Mouse (Mus musculus): ENCODE data around the gene Eif4enif1.
"Not testable (repeated sequence)": the region's sequence is repeated elsewhere in the genome, so short reads cannot be mapped to it uniquely, and the experiment has no call there.

GRCm38 (mm10) chr11:3163661-3164060, 38.5 kb upstream of the Eif4enif1 start:
- not testable (repeated sequence) for TF ChIP-seq CTCF (conservative IDR thresholded peaks at IDR 0.05; ENCODE audit: low read length); NANOG (IDR thresholded peaks at IDR 0.05; ENCODE audit: borderline replicate concordance, low read length)

Measured in E14TG2a.4 (cell line).